Mouse (Mus musculus) megakaryocyte progenitor cell, adult 5-6 weeks (primary cell): ENCODE data around the gene Dhx16. TPM values are rescaled to one million over a fixed set of nuclear protein-coding genes. Genes with fewer than 3 reads are reported as not detected.

Experiments
- ATAC-seq: replicated peaks from 2 replicates; pipeline ENCODE4 v1.8.0; 2016; ENCODE audit warnings: mild to moderate bottlenecking, moderate TSS enrichment, inconsistent platforms; ENCODE audit not compliant: poor library complexity
- total RNA-seq, 2 experiments: library from RNA; stranded (forward) in 1 of 2; stranded (reverse) in 1 of 2; fragments of 157-497, 149-512 nt in 1 of 2; fragments of 200-1000 nt in 1 of 2; gene quantifications; 2 replicates each; pipeline versions ENCODE4 v1.2.3 to v1.2.4; 2015 to 2017

The Dhx16 gene
- total RNA-seq, 2 experiments from 2014 or later: 78.2 to 110 TPM

DNA sequence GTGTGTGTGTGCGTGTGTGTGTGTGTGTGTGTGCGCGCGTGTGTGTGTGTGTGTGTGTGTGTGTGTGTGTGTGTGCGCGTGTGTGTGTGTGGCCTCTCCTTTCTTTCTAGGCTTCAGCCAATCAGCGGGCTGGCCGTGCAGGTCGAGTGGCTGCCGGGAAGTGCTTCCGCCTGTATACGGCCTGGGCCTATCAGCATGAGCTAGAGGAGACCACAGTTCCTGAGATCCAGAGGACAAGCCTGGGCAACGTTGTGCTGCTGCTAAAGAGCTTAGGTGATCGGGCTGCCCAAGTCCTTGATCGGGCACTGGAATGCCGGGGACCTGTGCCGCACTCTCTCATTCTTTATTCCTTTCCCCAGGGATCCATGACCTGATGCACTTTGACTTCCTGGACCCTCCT is 8.1 kb downstream of the Dhx16 start:
- no peak for ATAC-seq

DNA sequence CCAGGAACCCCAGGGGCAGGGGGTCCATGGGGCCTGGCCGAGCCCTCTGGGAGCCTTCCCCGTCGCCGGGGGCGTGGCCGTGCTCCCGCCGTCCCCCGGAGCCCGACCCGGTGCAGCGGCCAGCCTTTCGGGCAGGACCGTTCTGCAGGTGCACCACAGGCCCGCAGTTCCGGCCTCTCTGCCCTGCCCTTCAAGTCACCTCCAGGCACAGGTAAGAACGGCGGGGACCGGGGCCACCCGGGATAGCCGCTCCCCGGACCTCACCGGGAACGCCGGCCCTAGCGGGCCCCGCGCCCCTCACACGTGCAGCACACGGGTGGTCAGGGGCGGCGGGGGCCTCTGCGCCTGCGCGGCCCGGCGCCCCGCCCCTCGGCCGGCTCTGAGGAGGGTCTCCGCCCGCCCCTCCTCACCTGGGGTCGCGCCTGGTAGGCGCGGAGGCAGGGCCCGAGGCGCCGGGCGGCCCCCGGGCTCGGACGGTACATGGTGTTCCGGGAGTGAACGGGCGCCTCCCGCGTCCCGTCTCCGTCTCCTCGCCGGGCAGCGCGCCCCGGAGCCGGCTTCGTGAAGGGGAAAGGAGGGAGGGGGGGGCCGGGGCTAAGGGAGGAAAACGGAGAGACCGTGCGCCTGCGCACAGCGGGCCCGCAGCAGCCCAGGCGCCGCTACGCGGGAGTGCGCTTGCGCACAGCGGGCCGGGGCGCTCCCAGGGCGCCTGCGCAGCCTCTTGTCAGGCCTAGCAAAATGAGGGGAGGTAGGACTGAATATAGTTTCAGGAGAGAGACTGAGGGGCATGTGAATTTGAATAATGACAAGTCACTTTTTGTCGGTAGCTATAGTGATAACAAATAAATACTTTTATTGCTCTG is 17.4 kb downstream of the Dhx16 start, which contains the start of gene 2310061I04Rik:
2310061I04Rik (minus strand) TSS at position 651 of the 863 bp plus-strand sequence.
- ATAC-seq: peak; percentile 72

- ATAC-seq: peak; percentile 21
Measured at GRCm38 (mm10) chr17:35897644-35898573, 18.3 kb downstream of the Dhx16 start.

- no peak for ATAC-seq
Measured at GRCm38 (mm10) chr17:35900636-35901035, 21.0 kb downstream of the Dhx16 start.

GRCm38 (mm10) chr17:35903343-35903991 is 23.8 kb downstream of the Dhx16 start:
- peak; percentile 56 for ATAC-seq

DNA sequence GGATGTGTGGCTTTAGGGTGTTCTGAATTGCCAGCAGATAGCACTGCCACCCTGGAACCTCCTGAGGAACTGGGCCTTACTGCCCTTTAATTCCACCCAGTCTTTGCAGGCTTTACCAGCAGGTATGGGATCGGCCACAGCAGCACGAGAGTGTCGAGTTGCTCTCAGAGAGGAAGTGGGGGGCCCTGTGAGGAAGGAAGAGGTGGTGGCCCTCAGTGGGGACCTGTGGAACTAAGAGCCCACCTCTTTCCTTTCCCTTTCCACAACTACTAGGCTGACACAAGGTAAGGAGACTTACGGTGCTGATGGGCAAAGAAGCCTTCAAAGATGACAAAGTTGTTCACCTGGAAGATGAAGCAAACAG is 24.4 kb downstream of the Dhx16 start:
- peak; percentile 32 for ATAC-seq

DNA sequence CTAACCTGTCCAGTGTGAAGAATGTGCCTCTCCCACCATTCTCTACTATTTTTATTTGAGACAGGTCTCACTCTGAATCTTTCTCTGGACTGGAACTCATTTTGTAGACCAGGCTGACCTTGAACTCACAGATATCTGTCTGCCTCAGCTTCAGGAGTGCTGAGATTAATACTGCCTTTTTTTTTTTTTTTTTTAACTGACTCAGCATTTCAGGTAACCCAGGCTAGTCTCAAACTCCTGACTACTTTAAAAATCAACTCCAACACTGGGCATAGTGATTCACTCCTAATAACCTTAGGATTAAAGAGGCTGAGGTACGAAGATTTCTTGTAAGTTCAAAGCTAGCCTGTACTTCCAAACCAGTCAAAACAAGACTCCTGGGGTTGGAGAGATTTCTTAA is 26.0 kb downstream of the Dhx16 start:
- ATAC-seq: no peak

GRCm38 (mm10) chr17:35907609-35908008 is 28.0 kb downstream of the Dhx16 start:
- no peak for ATAC-seq

GRCm38 (mm10) chr17:35909186-35909918 is 29.7 kb downstream of the Dhx16 start:
- peak; percentile 25 for ATAC-seq

DNA sequence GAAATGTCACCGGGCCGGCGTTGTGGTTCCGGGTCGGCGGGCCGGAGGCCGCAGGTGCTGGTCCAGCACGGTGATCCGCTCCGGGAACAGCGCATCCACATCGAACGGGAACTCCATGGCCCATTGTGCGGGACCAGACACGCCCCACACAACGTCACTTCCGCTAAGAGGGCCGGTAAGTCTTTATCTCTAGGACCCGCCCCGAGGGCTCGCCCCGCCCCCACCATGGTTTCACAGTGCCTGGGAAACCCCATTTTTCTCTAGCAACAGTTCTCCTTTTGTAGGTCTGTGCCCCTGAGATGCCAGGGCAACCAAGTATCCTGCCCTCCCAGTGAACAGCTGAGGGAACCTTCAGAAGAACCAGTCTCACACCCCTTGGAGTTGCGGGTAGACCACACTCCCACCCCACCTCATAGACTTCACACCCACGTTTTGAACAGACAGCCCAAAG is 30.3 kb downstream of the Dhx16 start, which contains the start of gene Atat1:
Atat1 (minus strand) TSS at position 157 of the 451 bp plus-strand sequence.
- ATAC-seq: peak; percentile 97

DNA sequence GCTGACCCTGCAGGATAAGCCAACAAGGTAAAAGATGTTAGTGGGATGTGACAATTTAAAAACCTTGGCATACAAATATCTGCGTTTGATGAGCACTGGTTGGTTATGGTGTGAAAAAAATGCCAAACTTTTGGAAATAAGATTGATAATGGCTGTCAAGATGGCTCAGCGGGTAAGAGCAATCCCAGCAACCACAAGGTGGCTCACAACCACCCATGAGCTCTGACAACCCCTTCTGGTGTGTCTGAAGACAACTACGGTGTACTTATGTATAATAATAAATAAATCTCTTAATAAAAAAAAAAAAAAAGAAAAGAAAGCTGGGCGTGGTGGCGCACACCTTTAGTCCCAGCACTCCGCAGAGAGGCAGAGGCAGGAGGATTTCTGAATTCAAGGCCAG is 35.4 kb downstream of the Dhx16 start:
- ATAC-seq: no peak

DNA sequence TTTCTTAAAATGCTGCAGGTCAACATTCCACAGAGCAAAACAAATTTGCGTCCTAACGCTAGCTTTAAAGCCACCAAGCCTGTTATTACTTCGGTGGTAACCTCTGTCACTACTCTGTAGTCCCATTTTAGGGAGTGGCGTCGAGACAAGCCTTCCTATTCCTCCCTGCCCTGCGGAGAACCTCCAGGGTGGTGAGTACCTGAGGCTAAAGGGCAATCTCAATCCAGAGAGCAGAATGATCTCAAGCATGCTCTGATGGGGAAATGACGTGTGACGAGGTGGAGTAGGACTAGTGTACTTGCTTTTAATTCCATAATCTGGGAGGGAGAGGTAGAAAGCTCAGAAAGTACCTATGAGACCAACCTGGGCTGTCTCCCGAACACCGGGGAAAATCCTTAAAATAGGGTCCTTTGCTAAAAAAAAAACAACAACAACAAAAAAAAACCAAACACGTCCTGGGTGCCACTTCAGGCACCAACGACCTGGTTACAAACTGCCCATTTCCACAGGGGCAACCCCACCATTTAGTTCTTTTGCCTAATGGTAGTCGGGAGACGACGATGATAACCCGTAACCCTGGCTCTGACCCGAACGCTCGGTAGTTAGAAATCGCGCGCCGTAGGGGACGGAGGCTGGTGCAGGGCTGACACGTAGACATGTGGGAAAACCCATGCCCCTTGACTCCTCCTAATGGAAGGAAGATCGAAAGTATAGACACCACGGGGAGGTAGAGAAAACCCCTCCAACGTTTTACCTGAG is 36.1 kb downstream of the Dhx16 start:
- peak; percentile 1 for ATAC-seq

DNA sequence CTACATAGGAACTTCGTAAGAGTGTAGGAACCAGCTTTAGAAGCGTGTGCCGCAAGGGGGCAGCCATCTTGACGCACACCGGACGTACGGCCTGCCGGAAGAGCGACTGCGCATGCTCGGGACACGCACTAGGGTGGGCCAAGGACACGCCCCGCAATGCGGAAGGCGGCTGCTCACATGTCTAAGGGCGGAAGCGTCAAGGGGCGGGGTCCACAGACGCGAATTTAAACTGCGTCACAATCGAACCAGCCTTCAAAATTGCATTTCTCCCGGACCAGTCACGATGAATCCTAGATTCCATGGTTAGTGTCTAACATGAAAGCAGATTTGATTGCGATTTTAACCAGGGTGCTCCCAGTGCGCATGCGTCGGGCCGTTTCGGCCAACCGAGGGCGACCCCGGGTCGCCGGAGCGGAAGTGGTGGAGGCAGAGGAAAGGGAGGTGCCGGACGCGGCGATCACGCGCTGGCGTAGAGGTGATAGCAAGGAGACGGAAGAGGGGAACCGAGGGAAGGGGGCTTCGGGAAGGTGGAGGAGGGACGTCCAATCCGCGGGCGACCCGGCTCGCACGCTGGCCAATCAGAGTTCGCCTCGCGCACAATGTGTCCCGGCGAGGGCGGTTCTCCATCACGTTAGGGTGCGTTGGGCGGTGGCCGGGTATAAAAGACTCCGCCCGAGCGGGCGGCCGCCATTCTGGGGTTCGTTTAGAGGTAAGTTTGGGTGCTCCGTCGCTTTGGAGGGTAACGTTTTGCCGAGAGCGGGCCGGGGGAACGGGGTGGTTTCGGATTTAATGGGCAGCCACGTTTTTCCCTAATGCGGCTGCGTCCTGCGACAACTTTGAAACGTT is 36.9 kb downstream of the Dhx16 start, which contains the start of the genes Mrps18b and Ppp1r10:
Mrps18b (minus strand) TSS at position 93 of the 846 bp plus-strand sequence.
Ppp1r10 (plus strand) TSS at position 138 of the 846 bp plus-strand sequence.
- peak; percentile 72 for ATAC-seq

- no peak for ATAC-seq
Measured at GRCm38 (mm10) chr17:35917143-35917462, 37.5 kb downstream of the Dhx16 start.

GRCm38 (mm10) chr17:35917463-35918251 is 38.0 kb downstream of the Dhx16 start:
- no peak for ATAC-seq

DNA sequence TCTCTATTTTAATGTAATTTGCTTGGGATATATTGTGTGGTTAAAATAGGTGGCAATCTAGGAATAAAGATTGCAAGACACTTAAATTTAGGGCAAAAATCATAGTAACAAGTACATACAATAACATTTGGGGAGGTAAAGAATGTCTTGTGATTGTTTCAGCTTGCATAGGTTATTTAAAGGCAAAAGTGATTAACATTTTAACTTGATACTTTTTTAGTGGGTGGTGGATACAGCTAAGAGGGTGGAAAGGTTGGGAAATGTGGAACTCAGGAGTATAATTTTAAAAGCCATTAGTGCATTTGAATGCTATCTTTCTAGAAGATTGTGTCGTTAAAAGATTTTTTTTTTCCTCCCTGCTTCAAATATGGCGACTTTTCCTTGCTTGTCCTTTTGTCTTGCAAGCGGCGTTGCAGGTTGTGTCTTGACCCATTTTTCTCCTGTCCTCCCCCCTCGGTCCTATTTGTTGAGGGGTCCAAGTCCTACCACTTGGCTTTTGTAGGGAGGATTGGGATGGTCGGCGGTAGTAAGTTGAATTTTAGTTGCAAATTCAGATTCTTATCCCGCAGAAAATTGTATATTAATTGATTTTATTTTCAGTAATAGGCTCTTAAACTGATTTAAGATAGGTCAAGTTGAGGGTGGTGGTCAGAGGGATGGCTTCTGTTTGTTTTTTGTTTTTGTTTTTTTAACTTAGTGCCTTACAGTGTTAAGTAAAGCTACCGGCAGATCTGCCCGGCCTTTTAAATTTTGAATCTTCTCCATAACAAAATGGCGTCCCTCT is 38.8 kb downstream of the Dhx16 start:
- no peak for ATAC-seq
